Mouse (Mus musculus) adrenal gland, postnatal 25 days (tissue): Measurements from ENCODE around the gene 4930595M18Rik. TPM values are rescaled to one million over a fixed set of nuclear protein-coding genes. Genes with fewer than 3 reads are reported as not detected.

Experiments
- DNase-seq: peaks from one replicate; pipeline ENCODE4 v3.0.0; 2021; ENCODE audit warnings: mixed read lengths
- long read RNA-seq: library from polyadenylated mRNA; stranded (forward); transcript quantifications from one replicate; pipeline ENCODE4 v2.0.0, GENCODE M21; 2021
- total RNA-seq: library from RNA; stranded (reverse); gene quantifications from 2 replicates; pipeline ENCODE4 v1.2.3, GENCODE M21; 2021

4930595M18Rik gene
- total RNA-seq: not detected in 2 replicates
- long read RNA-seq: 0 reads

GRCm38 (mm10) chrX:81458021-81458420 lies at the start of gene 4930595M18Rik:
TSS of gene 4930595M18Rik (minus strand) at chrX:81458121.
- no peak for DNase-seq

- no peak for DNase-seq
Measured at GRCm38 (mm10) chrX:81472500-81472899, 14.6 kb upstream of the 4930595M18Rik start.
